Mouse (Mus musculus): ENCODE results near the gene Arhgef11. TPM values are rescaled to one million over a fixed set of nuclear protein-coding genes. Genes with fewer than 3 reads are reported as not detected.
A peak's percentile ranks its signal among the peaks of the same experiment; 100 is the strongest.

Gene Arhgef11
- polyA plus RNA-seq, 1 experiment: 6.1 TPM

GRCm38 (mm10) chr3:87752567-87752966, 135.2 kb downstream of the Arhgef11 start:
- TF ChIP-seq MYOD1 (IDR thresholded peaks at IDR 0.05; ENCODE audit: control insufficient read depth in 1 of 3, insufficient read length in 2 of 3, low read depth in 2 of 3) (no peak), MAX (IDR thresholded peaks at IDR 0.05; ENCODE audit: low read depth) (no peak), USF1 (IDR thresholded peaks at IDR 0.05; ENCODE audit: low read depth) (no peak), REST (IDR thresholded peaks at IDR 0.05; ENCODE audit: insufficient read depth, insufficient read length) (no peak), TCF3 (IDR thresholded peaks at IDR 0.05; ENCODE audit: insufficient read length, low read depth) (no peak), CEBPB (IDR thresholded peaks at IDR 0.05; ENCODE audit: insufficient read depth, poor library complexity, severe bottlenecking) (no peak), POLR2AphosphoS2 (IDR thresholded peaks at IDR 0.05; ENCODE audit: insufficient read length, low read depth) (no peak), MYOG (IDR thresholded peaks at IDR 0.05; ENCODE audit: control insufficient read depth in 1 of 3, insufficient read depth in 1 of 3, insufficient read length in 2 of 3, low read depth in 2 of 3) (no peak), POLR2A (IDR thresholded peaks at IDR 0.05; ENCODE audit: insufficient read length, low read depth) (no peak), E2F4 (IDR thresholded peaks at IDR 0.05; ENCODE audit: insufficient read depth) (no peak), TCF12 (IDR thresholded peaks at IDR 0.05; ENCODE audit: insufficient read depth, poor library complexity, severe bottlenecking) (no peak), SRF (IDR thresholded peaks at IDR 0.05; ENCODE audit: control insufficient read depth, insufficient read length, low read depth) (no peak)
- Histone ChIP-seq H3K4me3 (no peak overlapping the region), H3K4me2 (ENCODE audit: low read depth) (no peak overlapping the region), H3K27me3 (ENCODE audit: control insufficient read depth, insufficient read depth, insufficient read length) (peaks cover 7% of the 10 kb centered on the region), H3K36me3 (ENCODE audit: control insufficient read depth, insufficient read depth) (no peaks in the 10 kb centered on the region), H3K79me2 (ENCODE audit: control insufficient read depth, insufficient read depth) (no peaks in the 10 kb centered on the region), H3ac (ENCODE audit: control insufficient read depth, insufficient read length) (no peak overlapping the region)

- no peaks in the 10 kb centered on the region for H3K79me2 ChIP-seq (ENCODE audit: control insufficient read depth, insufficient read depth)
- H3K27me3 ChIP-seq (ENCODE audit: control insufficient read depth, insufficient read depth, insufficient read length): peaks cover 7% of the 10 kb centered on the region
- H3ac ChIP-seq (ENCODE audit: control insufficient read depth, insufficient read length): no peak overlapping the region
- no peak overlapping the region for H3K4me2 ChIP-seq (ENCODE audit: low read depth)
- TF ChIP-seq E2F4 (IDR thresholded peaks at IDR 0.05; ENCODE audit: insufficient read depth) (no peak), USF1 (IDR thresholded peaks at IDR 0.05; ENCODE audit: low read depth) (no peak), REST (IDR thresholded peaks at IDR 0.05; ENCODE audit: insufficient read depth, insufficient read length) (no peak), MAX (IDR thresholded peaks at IDR 0.05; ENCODE audit: low read depth) (no peak), MYOD1 (IDR thresholded peaks at IDR 0.05; ENCODE audit: control insufficient read depth in 1 of 3, insufficient read length in 2 of 3, low read depth in 2 of 3) (no peak), TCF3 (IDR thresholded peaks at IDR 0.05; ENCODE audit: insufficient read length, low read depth) (no peak), POLR2AphosphoS2 (IDR thresholded peaks at IDR 0.05; ENCODE audit: insufficient read length, low read depth) (no peak), TCF12 (IDR thresholded peaks at IDR 0.05; ENCODE audit: insufficient read depth, poor library complexity, severe bottlenecking) (no peak), POLR2A (IDR thresholded peaks at IDR 0.05; ENCODE audit: insufficient read length, low read depth) (no peak), SRF (IDR thresholded peaks at IDR 0.05; ENCODE audit: control insufficient read depth, insufficient read length, low read depth) (no peak), CEBPB (IDR thresholded peaks at IDR 0.05; ENCODE audit: insufficient read depth, poor library complexity, severe bottlenecking) (no peak), MYOG (IDR thresholded peaks at IDR 0.05; ENCODE audit: control insufficient read depth in 1 of 3, insufficient read depth in 1 of 3, insufficient read length in 2 of 3, low read depth in 2 of 3) (no peak)
- no peaks in the 10 kb centered on the region for H3K36me3 ChIP-seq (ENCODE audit: control insufficient read depth, insufficient read depth)
- H3K4me3 ChIP-seq: no peak overlapping the region
Observed at GRCm38 (mm10) chr3:87753829-87754228, 136.5 kb downstream of the Arhgef11 start.

- Histone ChIP-seq H3K36me3 (ENCODE audit: control insufficient read depth, insufficient read depth) (no peaks in the 10 kb centered on the region), H3K79me2 (ENCODE audit: control insufficient read depth, insufficient read depth) (no peaks in the 10 kb centered on the region), H3K4me2 (ENCODE audit: low read depth) (no peak overlapping the region), H3K27me3 (ENCODE audit: control insufficient read depth, insufficient read depth, insufficient read length) (peaks cover 7% of the 10 kb centered on the region), H3K4me3 (no peak overlapping the region), H3ac (ENCODE audit: control insufficient read depth, insufficient read length) (no peak overlapping the region)
- no peak for TF ChIP-seq E2F4 (IDR thresholded peaks at IDR 0.05; ENCODE audit: insufficient read depth)
- no peak for TF ChIP-seq MYOG (IDR thresholded peaks at IDR 0.05; ENCODE audit: control insufficient read depth in 1 of 3, insufficient read depth in 1 of 3, insufficient read length in 2 of 3, low read depth in 2 of 3)
- TF ChIP-seq MYOD1 (IDR thresholded peaks at IDR 0.05; ENCODE audit: control insufficient read depth in 1 of 3, insufficient read length in 2 of 3, low read depth in 2 of 3): no peak
- TF ChIP-seq USF1 (IDR thresholded peaks at IDR 0.05; ENCODE audit: low read depth): no peak
Observed at GRCm38 (mm10) chr3:87755964-87756363, 138.6 kb downstream of the Arhgef11 start.

- TF ChIP-seq MYOD1 (IDR thresholded peaks at IDR 0.05; ENCODE audit: control insufficient read depth in 1 of 3, insufficient read length in 2 of 3, low read depth in 2 of 3) (no peak), SRF (IDR thresholded peaks at IDR 0.05; ENCODE audit: control insufficient read depth, insufficient read length, low read depth) (no peak), TCF12 (IDR thresholded peaks at IDR 0.05; ENCODE audit: insufficient read depth, poor library complexity, severe bottlenecking) (no peak)
- no peak overlapping the region for H3K4me2 ChIP-seq (ENCODE audit: low read depth)
Observed at GRCm38 (mm10) chr3:87756488-87756887, 139.1 kb downstream of the Arhgef11 start.

GRCm38 (mm10) chr3:87758641-87759040, 141.3 kb downstream of the Arhgef11 start:
- no peaks in the 10 kb centered on the region for H3K36me3 ChIP-seq (ENCODE audit: control insufficient read depth, insufficient read depth)
- H3K79me2 ChIP-seq (ENCODE audit: control insufficient read depth, insufficient read depth): no peaks in the 10 kb centered on the region
- peak overlapping the region; percentile 2 for H3ac ChIP-seq (ENCODE audit: control insufficient read depth, insufficient read length)
- no peak overlapping the region for H3K4me3 ChIP-seq
- H3K4me2 ChIP-seq (ENCODE audit: low read depth): peak overlapping the region; percentile 34
- H3K27me3 ChIP-seq (ENCODE audit: control insufficient read depth, insufficient read depth, insufficient read length): peaks cover 2% of the 10 kb centered on the region
- TF ChIP-seq POLR2A (IDR thresholded peaks at IDR 0.05; ENCODE audit: insufficient read length, low read depth) (no peak), TCF3 (IDR thresholded peaks at IDR 0.05; ENCODE audit: insufficient read length, low read depth) (no peak), MYOD1 (IDR thresholded peaks at IDR 0.05; ENCODE audit: control insufficient read depth in 1 of 3, insufficient read length in 2 of 3, low read depth in 2 of 3) (no peak), TCF12 (IDR thresholded peaks at IDR 0.05; ENCODE audit: insufficient read depth, poor library complexity, severe bottlenecking) (no peak), USF1 (IDR thresholded peaks at IDR 0.05; ENCODE audit: low read depth) (no peak)

More at GRCm38 (mm10) chr3:87756488-87756887, 139.1 kb downstream of the Arhgef11 start:
- no peak overlapping the region for H3ac ChIP-seq (ENCODE audit: control insufficient read depth, insufficient read length)
- H3K79me2 ChIP-seq (ENCODE audit: control insufficient read depth, insufficient read depth): no peaks in the 10 kb centered on the region
- no peaks in the 10 kb centered on the region for H3K36me3 ChIP-seq (ENCODE audit: control insufficient read depth, insufficient read depth)
- no peak overlapping the region for H3K4me3 ChIP-seq
- H3K27me3 ChIP-seq (ENCODE audit: control insufficient read depth, insufficient read depth, insufficient read length): peaks cover 7% of the 10 kb centered on the region
